Mouse (Mus musculus): ENCODE data around the gene Mpv17l2.

Mpv17l2 gene

DNA sequence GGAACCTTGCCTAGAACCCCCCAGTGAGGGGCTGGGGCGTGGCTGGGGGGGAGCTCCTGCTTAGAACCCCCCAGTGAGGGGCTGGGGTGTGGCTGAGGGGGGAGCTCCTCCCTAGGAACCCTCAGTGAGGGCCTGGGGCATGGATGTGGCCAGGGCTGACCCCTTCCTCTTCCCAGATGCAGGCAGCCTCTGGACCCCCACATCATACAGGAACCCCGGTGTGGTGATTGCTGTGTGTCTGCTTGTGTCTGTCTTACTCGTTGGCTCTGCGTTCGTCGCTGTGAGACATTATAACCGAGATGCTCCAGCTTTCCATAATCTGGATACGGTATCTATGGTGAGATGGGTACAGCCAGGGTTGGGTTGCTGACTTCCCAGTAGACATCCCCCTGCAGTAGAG, 39.1 kb downstream of the Mpv17l2 start:
- DNase-seq (ENCODE audit: low read depth), result no peak

- DNase-seq (ENCODE audit: low read depth), result peak; percentile 91
Measured at GRCm38 (mm10) chr8:70720739-70721138, 40.0 kb downstream of the Mpv17l2 start.

DNA sequence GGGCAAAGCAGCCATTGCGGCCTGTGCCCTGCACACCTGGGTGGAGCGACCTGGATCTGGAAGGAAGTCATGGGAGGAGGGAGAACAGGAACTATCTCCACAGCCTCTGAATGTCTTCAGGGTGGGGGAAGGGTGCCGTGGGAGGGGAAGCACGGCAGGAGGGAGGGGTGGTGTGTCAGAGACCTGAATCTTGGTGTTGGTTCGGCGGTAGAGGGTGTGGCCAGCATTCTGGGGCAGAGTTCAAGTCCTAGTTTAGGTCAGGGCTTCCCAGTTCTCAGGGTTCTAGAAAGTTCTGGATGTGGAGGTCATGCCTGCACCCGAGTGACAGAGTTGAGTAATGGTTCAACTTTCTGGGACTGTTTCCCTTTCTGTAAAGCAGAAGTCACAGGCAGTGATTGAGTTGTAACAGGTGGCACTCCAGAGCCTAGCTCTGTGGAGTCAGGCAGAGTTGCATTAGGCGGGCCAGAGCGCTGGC, 40.9 kb downstream of the Mpv17l2 start:
- DNase-seq (ENCODE audit: low read depth), result no peak

- peak; percentile 70 for DNase-seq (ENCODE audit: low read depth)
Measured at GRCm38 (mm10) chr8:70718297-70718696, 42.4 kb downstream of the Mpv17l2 start, which contains the start of gene Gm3336. Gm3336 (plus strand) TSS chr8:70718543.

DNA sequence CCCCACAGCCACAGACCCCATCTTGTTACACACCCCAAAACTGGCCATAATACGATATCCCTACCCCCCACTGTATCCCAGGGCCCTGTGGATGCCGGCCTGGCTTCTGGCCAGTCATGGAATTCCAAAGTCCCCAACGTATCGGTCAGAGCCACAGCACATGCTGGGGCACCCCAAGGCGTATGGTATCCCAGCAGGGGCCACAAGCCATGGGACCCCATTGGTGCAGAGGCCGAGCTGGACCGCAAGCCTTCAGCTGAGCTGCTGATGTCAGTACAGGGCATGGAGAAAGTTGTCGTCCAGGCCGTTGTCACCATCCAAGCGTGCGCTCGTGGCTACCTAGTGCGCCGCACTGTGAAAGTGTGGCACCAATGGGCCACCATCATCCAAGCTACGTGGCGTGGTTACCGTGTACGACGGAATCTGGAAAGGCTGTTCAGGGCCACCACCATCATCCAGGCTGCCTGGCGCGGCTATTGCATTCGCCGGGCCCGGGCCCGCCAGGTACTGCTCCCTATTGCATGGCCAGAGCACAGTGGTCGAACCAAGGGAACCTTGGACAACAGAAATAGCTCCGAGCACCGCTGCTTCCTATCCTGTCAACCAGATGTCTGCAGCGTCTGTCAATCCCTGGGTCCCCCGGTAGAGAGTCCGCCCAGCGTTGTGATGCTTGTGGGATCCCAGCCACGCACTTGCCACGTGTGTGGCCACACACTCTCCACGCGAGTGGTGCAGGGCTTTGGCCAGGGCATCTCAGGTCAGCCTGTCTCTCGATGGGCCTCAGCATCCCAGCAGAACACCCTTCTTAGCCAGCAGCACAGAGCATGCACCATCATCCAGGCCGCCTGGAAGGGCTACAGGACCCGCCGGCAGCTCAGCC, 44.0 kb downstream of the Mpv17l2 start:
- DNase-seq (ENCODE audit: low read depth), result no peak

GRCm38 (mm10) chr8:70715086-70715485, 45.7 kb downstream of the Mpv17l2 start:
- no peak for DNase-seq (ENCODE audit: low read depth)

DNA sequence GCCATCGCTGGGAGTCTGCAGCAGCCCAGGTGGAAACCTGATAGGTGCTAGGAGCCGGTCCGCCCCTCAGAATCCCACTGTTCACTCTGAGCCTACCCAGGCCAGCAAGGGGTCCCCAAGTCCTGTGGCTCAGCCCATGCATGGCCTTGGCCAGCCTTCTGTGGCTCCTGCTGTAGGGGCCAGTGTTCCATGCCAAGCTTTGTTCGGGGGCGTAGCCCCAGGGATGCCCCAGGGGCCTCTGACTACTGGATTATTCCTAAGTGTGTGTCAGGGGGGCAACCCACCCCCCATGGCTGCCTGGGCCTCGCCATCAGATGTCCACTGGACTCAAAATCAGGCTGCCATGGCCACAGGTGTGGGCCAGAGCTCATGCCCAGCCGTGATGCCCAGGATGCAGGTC, 46.8 kb downstream of the Mpv17l2 start:
- no peak for DNase-seq (ENCODE audit: low read depth)

- DNase-seq (ENCODE audit: low read depth), result no peak
Measured at GRCm38 (mm10) chr8:70711041-70711440, 49.7 kb downstream of the Mpv17l2 start.

DNA sequence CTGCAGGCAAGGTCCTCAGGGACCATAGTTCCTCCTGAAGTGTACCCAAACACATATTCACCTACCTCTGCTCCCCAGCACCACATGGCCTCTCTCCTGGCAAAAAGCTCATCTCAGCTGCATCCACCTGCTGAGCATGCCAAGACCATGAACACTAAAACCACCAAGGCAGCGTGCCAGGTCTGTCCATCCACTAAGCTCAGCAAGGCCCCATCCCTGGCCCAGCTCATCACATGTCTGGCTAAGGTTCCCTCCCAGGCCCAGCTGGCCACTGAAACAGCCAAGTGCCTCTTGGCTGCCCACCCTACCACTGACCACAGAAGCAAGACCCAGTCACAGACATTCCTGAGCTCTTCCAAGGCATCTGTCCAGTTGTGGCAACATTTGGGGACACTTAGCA, 50.5 kb downstream of the Mpv17l2 start:
- DNase-seq (ENCODE audit: low read depth), result peak; percentile 91

GRCm38 (mm10) chr8:70709794-70710193, 51.0 kb downstream of the Mpv17l2 start:
- no peak for DNase-seq (ENCODE audit: low read depth)
